ENCODE assay signal across 10 mouse cellular contexts in the genomic region with DNA sequence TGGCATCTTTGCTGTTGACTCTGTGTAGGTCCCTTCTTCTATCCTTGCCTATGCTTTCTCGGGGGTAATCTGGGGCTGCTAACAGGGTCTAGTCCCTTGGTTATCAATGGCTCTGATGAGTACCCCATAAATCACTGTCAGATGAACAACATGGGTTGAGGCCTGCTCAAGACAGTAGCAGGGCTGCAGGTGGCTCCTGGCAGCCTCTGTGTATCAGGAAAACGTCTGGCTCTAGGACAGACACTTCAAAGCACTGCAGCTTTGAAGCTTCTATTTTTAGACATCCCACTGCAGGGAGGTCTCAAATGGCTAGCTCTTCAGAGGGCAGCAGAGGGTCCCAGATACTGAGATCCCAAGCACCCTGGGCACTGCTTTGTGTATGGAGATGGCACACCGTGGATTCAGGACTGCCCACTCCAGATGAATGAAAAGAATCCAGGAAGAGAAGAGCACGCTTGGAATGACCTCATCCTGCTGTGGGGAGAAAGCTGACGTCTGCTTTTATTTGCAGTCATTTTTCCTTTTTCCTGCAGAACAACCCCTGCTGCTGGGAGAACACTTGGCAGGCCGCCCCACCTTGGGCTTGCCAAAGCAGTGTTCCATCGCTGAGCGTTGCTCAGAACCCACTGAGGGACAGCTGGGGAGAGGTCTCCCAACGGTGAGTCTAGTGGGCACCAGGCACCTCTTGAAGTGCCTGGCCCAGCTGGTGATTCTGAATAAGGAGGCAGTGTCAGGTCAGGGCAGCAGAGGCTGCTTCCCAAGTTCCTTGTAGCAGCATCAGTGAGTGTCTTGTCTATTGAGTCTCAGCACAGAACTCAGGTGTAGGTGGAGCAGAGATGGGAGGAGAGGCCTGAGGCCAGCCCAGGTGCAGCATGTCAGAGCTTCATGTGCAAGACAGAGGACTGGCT. TPM values are rescaled to one million over a fixed set of nuclear protein-coding genes. Genes with fewer than 3 reads are reported as not detected.
DNase-seq lines count a peak whose midpoint lies in the region; ATAC-seq and TF ChIP-seq lines count a peak whose summit lies in the region.
"Had no signal": no experiment of that assay in that cellular context is flagged by ENCODE, and none has a peak within 500 bp of the region (broad histone marks: within the 10 kb centered on the region; RNA-seq: fewer than 3 reads in every experiment).

No protein-coding gene starts in this region.

- no peak overlapping the region for H3K9ac ChIP-seq in kidney, embryonic 14.5 days (ENCODE audit: low read depth, low read length)
- no peak overlapping the region for H3K9ac ChIP-seq in heart, adult 2 months (ENCODE audit: low read depth, low read length)
- H3K9ac ChIP-seq: embryonic facial prominence, embryonic 13.5 days; midbrain, embryonic 12.5 days had no signal

- DNase-seq in kidney, adult 2 months, result peak; percentile 56
- DNase-seq in cerebellum, adult 2 months, result peak; percentile 85 to 87
- peak; percentile 24 to 25 for DNase-seq in heart, adult 2 months
- DNase-seq in layer of hippocampus, adult 18-20 months (ENCODE audit: low spot score in 2 of 2), result peak; percentile 59 to 79
- DNase-seq in lung, postnatal 4 days, result peak; percentile 25 to 62
- no peak for DNase-seq in retina, embryonic 14.5 days (ENCODE audit: low spot score)

- intact Hi-C loops in heart, adult 2 months (cut with DNase I), result no loop called here

- TF ChIP-seq CTCF in kidney, adult 2 months (conservative IDR thresholded peaks at IDR 0.05; ENCODE audit: insufficient read depth, insufficient read length, low read depth, low read length), result no peak
- TF ChIP-seq CTCF in cerebellum, adult 2 months (IDR thresholded peaks at IDR 0.05; ENCODE audit: borderline replicate concordance, insufficient read depth, low read depth, low read length), result no peak
- TF ChIP-seq CTCF in heart, adult 2 months (IDR thresholded peaks at IDR 0.05), result no peak

- H3K36me3 ChIP-seq in kidney, adult 2 months (ENCODE audit: control insufficient read depth, insufficient read depth, low read length), result no peaks in the 10 kb centered on the region
- H3K36me3 ChIP-seq in kidney, embryonic 14.5 days (ENCODE audit: control insufficient read depth, insufficient read depth, low read length), result no peaks in the 10 kb centered on the region
- H3K36me3 ChIP-seq in heart, adult 2 months (ENCODE audit: control insufficient read depth, insufficient read depth, low read length), result no peaks in the 10 kb centered on the region
- H3K36me3 ChIP-seq: embryonic facial prominence, embryonic 13.5 days; midbrain, embryonic 12.5 days had no signal

- no peaks in the 10 kb centered on the region for H3K4me1 ChIP-seq in kidney, adult 2 months (ENCODE audit: control insufficient read depth, insufficient read depth, low read length)
- H3K4me1 ChIP-seq in kidney, embryonic 14.5 days (ENCODE audit: control insufficient read depth, insufficient read depth, low read length), result no peaks in the 10 kb centered on the region
- peaks cover 17% of the 10 kb centered on the region for H3K4me1 ChIP-seq in cerebellum, adult 2 months (ENCODE audit: control insufficient read depth, insufficient read depth, low read length)
- no peaks in the 10 kb centered on the region; the same call in 1 of the 2 replicates for H3K4me1 ChIP-seq in heart, adult 2 months (ENCODE audit: control insufficient read depth, insufficient read depth, low read length)
- H3K4me1 ChIP-seq: embryonic facial prominence, embryonic 13.5 days had no signal

- no peak for TF ChIP-seq EP300 in heart, adult 2 months (IDR thresholded peaks at IDR 0.05; ENCODE audit: insufficient read depth, low read depth, low read length)

- H3K79me2 ChIP-seq in heart, adult 2 months (replicated peaks; ENCODE audit: control insufficient read depth, insufficient read depth, low read length), result no peaks in the 10 kb centered on the region

- no peak for ATAC-seq in kidney, embryonic 14.5 days (ENCODE audit: low FRiP score, low TSS enrichment)
- ATAC-seq in inflammation-experienced regulatory T-cells, adult 6 months, result no peak

- H3K4me2 ChIP-seq in kidney, embryonic 14.5 days (replicated peaks; ENCODE audit: low read depth, low read length), result no peak overlapping the region
- H3K4me2 ChIP-seq: embryonic facial prominence, embryonic 13.5 days; midbrain, embryonic 12.5 days had no signal

- TF ChIP-seq POLR2A in kidney, adult 2 months (IDR thresholded peaks at IDR 0.05; ENCODE audit: low read depth, low read length), result no peak
- no peak for TF ChIP-seq POLR2A in cerebellum, adult 2 months (IDR thresholded peaks at IDR 0.05; ENCODE audit: borderline replicate concordance, insufficient read depth, low read length)
- TF ChIP-seq POLR2A in heart, adult 2 months (IDR thresholded peaks at IDR 0.05; ENCODE audit: insufficient read depth, low read depth, low read length), result no peak

- no peaks in the 10 kb centered on the region for H3K9me3 ChIP-seq in kidney, embryonic 14.5 days (ENCODE audit: control insufficient read depth, low read length)
- H3K9me3 ChIP-seq: embryonic facial prominence, embryonic 13.5 days; midbrain, embryonic 12.5 days had no signal

- H3K4me3 ChIP-seq in kidney, adult 2 months (ENCODE audit: insufficient read depth, low read depth, low read length), result no peak overlapping the region
- H3K4me3 ChIP-seq in kidney, embryonic 14.5 days (ENCODE audit: low read length), result no peak overlapping the region
- no peak overlapping the region for H3K4me3 ChIP-seq in cerebellum, adult 2 months (replicated peaks; ENCODE audit: insufficient read depth, low read depth, low read length)
- no peak overlapping the region for H3K4me3 ChIP-seq in heart, adult 2 months
- H3K4me3 ChIP-seq: embryonic facial prominence, embryonic 13.5 days; midbrain, embryonic 12.5 days had no signal

- 34% methylated on average over 9 of the region's 9 CpGs for WGBS in kidney, adult 2 months
- WGBS in kidney, embryonic 14.5 days, result 48% methylated on average over 9 of the region's 9 CpGs
- 8% methylated on average over 9 of the region's 9 CpGs for WGBS in cerebellum, adult 2 months
- WGBS in heart, adult 2 months, result 10% methylated on average over 9 of the region's 9 CpGs

- no peak overlapping the region for H3K27ac ChIP-seq in kidney, adult 2 months (ENCODE audit: insufficient read depth, low read depth, low read length)
- H3K27ac ChIP-seq in kidney, embryonic 14.5 days (ENCODE audit: low read depth, low read length), result no peak overlapping the region
- no peak overlapping the region for H3K27ac ChIP-seq in cerebellum, adult 2 months (ENCODE audit: insufficient read depth, low read length)
- H3K27ac ChIP-seq in heart, adult 2 months, result no peak overlapping the region
- H3K27ac ChIP-seq: embryonic facial prominence, embryonic 13.5 days; midbrain, embryonic 12.5 days had no signal

- no peaks in the 10 kb centered on the region for H3K27me3 ChIP-seq in kidney, adult 2 months (replicated peaks; ENCODE audit: control insufficient read depth, insufficient read depth, low read length)
- H3K27me3 ChIP-seq in kidney, embryonic 14.5 days (ENCODE audit: control insufficient read depth, insufficient read depth, low read length), result no peaks in the 10 kb centered on the region
- no peaks in the 10 kb centered on the region for H3K27me3 ChIP-seq in cerebellum, adult 2 months (ENCODE audit: control insufficient read depth, insufficient read depth, low read length)
- H3K27me3 ChIP-seq in heart, adult 2 months (ENCODE audit: control insufficient read depth, insufficient read depth, low read length), result no peaks in the 10 kb centered on the region
- H3K27me3 ChIP-seq: embryonic facial prominence, embryonic 13.5 days; midbrain, embryonic 12.5 days had no signal

RNA-seq across cellular contexts. Expression of gene Shh, which starts 54.0 kb away (rescaled TPM):
- polyA plus RNA-seq in kidney, adult 2 months (2012; rRNA removed), result 0.69 and 1.1 TPM in 2 replicates
- polyA plus RNA-seq in kidney, embryonic 14.5 days (2014; fragmentation: Nextera tagmentation; extraction: Ambion mirVana), result 0.50 and 0.99 TPM in 2 replicates
- polyA plus RNA-seq in cerebellum, adult 2 months (2012; rRNA removed), result 5.1 TPM in 2 replicates
- total RNA-seq in heart, adult 2 months (2021), result not detected
- polyA plus RNA-seq in heart, adult 2 months (2012; rRNA removed), result not detected in 2 replicates
- total RNA-seq in layer of hippocampus, adult 18-20 months (2021), result 1 to 10 TPM; 1.2 to 1.3 TPM
- polyA plus RNA-seq in inflammation-experienced regulatory T-cells, adult 6 months (2017; shearing (Covaris generic)), result not detected
